Mouse (Mus musculus) regulatory T cell (primary cell): ENCODE results near the gene March10.

Source experiments
- in situ Hi-C: fragments of 300-600 bp; cut with MboI, MseI; formaldehyde crosslinking; loops from one replicate; pipeline ENCODE4 v1.15.1; 2025; ENCODE audit warnings: high pct_unique_total_duplicates

The March10 gene

GRCm38 (mm10) chr11:105466756-105467155 lies 10.2 kb upstream of the March10 start:
- in situ Hi-C loops, result no loop called here

- in situ Hi-C loops, result no loop called here
Measured at GRCm38 (mm10) chr11:105465488-105465887, 9.0 kb upstream of the March10 start.

GRCm38 (mm10) chr11:105464430-105464967 lies 8.0 kb upstream of the March10 start:
- in situ Hi-C loops, result no loop called here

- in situ Hi-C loops, result no loop called here
Measured at GRCm38 (mm10) chr11:105459900-105460299, 3.4 kb upstream of the March10 start.

GRCm38 (mm10) chr11:105457041-105457440 lies 506 bp upstream of the March10 start:
- in situ Hi-C loops, result no loop called here

- in situ Hi-C loops, result no loop called here
Measured at GRCm38 (mm10) chr11:105455118-105455517, 1.4 kb downstream of the March10 start.

GRCm38 (mm10) chr11:105453084-105453483 lies 3.5 kb downstream of the March10 start:
- in situ Hi-C loops, result no loop called here

- in situ Hi-C loops, result no loop called here
Measured at GRCm38 (mm10) chr11:105452504-105452903, 4.0 kb downstream of the March10 start.

GRCm38 (mm10) chr11:105451553-105452135 lies 4.9 kb downstream of the March10 start:
- in situ Hi-C loops, result no loop called here

- in situ Hi-C loops, result loop anchor here (5.0 kb wide), 1 partner anchor 63 kb away; no protein-coding TSS in a partner anchor
Measured at GRCm38 (mm10) chr11:105449581-105450315, 6.8 kb downstream of the March10 start.

GRCm38 (mm10) chr11:105447661-105448060 lies 8.9 kb downstream of the March10 start:
- in situ Hi-C loops, result loop anchor here (5.0 kb wide), 1 partner anchor 65 kb away; no protein-coding TSS in a partner anchor

GRCm38 (mm10) chr11:105446221-105446620 lies 10.3 kb downstream of the March10 start:
- in situ Hi-C loops, result loop anchor here (5.0 kb wide), 1 partner anchor 66 kb away; no protein-coding TSS in a partner anchor

- in situ Hi-C loops, result loop anchor here (5.0 kb wide), 1 partner anchor 67 kb away; no protein-coding TSS in a partner anchor
Measured at GRCm38 (mm10) chr11:105445741-105446140, 10.8 kb downstream of the March10 start.

- in situ Hi-C loops, result loop anchor here (5.0 kb wide), 1 partner anchor 67 kb away; no protein-coding TSS in a partner anchor
Measured at GRCm38 (mm10) chr11:105444929-105445328, 11.6 kb downstream of the March10 start.

GRCm38 (mm10) chr11:105443505-105443904 lies 13.0 kb downstream of the March10 start:
- in situ Hi-C loops, result no loop called here

GRCm38 (mm10) chr11:105439796-105440195 lies 16.7 kb downstream of the March10 start:
- in situ Hi-C loops, result no loop called here

- in situ Hi-C loops, result no loop called here
Measured at GRCm38 (mm10) chr11:105438907-105439306, 17.6 kb downstream of the March10 start.

GRCm38 (mm10) chr11:105426441-105426840 lies 30.1 kb downstream of the March10 start:
- in situ Hi-C loops, result no loop called here

GRCm38 (mm10) chr11:105424643-105425042 lies 31.9 kb downstream of the March10 start:
- in situ Hi-C loops, result no loop called here

GRCm38 (mm10) chr11:105420671-105421450 lies 35.7 kb downstream of the March10 start:
- in situ Hi-C loops, result no loop called here

- in situ Hi-C loops, result no loop called here
Measured at GRCm38 (mm10) chr11:105419946-105420345, 36.6 kb downstream of the March10 start.

GRCm38 (mm10) chr11:105414009-105414408 lies 42.5 kb downstream of the March10 start:
- in situ Hi-C loops, result no loop called here
